ENCODE assay signal across 17 mouse cellular contexts in genomic region chr15:102461430-102462075, GRCm38 (mm10). TPM values are rescaled to one million over a fixed set of nuclear protein-coding genes. Genes with fewer than 3 reads are reported as not detected.
DNase-seq lines count a peak whose midpoint lies in the region; ATAC-seq and TF ChIP-seq lines count a peak whose summit lies in the region.
"Had no signal": no experiment of that assay in that cellular context is flagged by ENCODE, and none has a peak within 500 bp of the region (broad histone marks: within the 10 kb centered on the region; RNA-seq: fewer than 3 reads in every experiment).

No protein-coding gene starts in this region.

- no peaks in the 10 kb centered on the region for H3K27me3 ChIP-seq in heart, embryonic 15.5 days
- no peaks in the 10 kb centered on the region for H3K27me3 ChIP-seq in ES-Bruce4 (ENCODE audit: control insufficient read depth, insufficient read depth, low read length, poor library complexity, severe bottlenecking)
- H3K27me3 ChIP-seq in liver, postnatal 0 days (ENCODE audit: insufficient read depth, low read length), result no peaks in the 10 kb centered on the region
- H3K27me3 ChIP-seq: midbrain, embryonic 15.5 days had no signal

- TF ChIP-seq EP300 in ES-Bruce4 (IDR thresholded peaks at IDR 0.05; ENCODE audit: insufficient read depth, low read depth, low read length), result no peak
- TF ChIP-seq EP300 in liver, postnatal 0 days (IDR thresholded peaks at IDR 0.05; ENCODE audit: low read depth), result no peak

- TF ChIP-seq CTCF in ES-Bruce4 (IDR thresholded peaks at IDR 0.05; ENCODE audit: low read depth, low read length), result peak; percentile 39
- TF ChIP-seq CTCF in bone marrow macrophage, adult 2 months (IDR thresholded peaks at IDR 0.05; ENCODE audit: low read depth, low read length), result no peak
- no peak for TF ChIP-seq CTCF in liver, postnatal 0 days (IDR thresholded peaks at IDR 0.05; ENCODE audit: low read depth)

- H3K4me1 ChIP-seq in heart, embryonic 15.5 days (replicated peaks), result peaks cover 22% of the 10 kb centered on the region
- H3K4me1 ChIP-seq in ES-Bruce4 (ENCODE audit: control insufficient read depth, insufficient read depth, low read length), result peaks cover 4% of the 10 kb centered on the region
- peaks cover 25% of the 10 kb centered on the region for H3K4me1 ChIP-seq in bone marrow macrophage, adult 2 months (ENCODE audit: control insufficient read depth, insufficient read depth, low read length)
- H3K4me1 ChIP-seq in liver, postnatal 0 days (ENCODE audit: insufficient read depth), result peaks cover 34% of the 10 kb centered on the region

- TF ChIP-seq POLR2A in ES-Bruce4 (IDR thresholded peaks at IDR 0.05; ENCODE audit: insufficient read depth, low read length), result no peak
- TF ChIP-seq POLR2A in bone marrow macrophage, adult 2 months (IDR thresholded peaks at IDR 0.05; ENCODE audit: borderline replicate concordance, low read depth, low read length), result no peak

- H3K9ac ChIP-seq in heart, embryonic 15.5 days, result no peak overlapping the region
- H3K9ac ChIP-seq in ES-Bruce4 (ENCODE audit: low read depth, poor library complexity, severe bottlenecking), result peak overlapping the region; percentile 81; the same call in 1 of the 2 replicates
- peak overlapping the region; percentile 64; the same call in 1 of the 2 replicates for H3K9ac ChIP-seq in liver, postnatal 0 days (replicated peaks)
- H3K9ac ChIP-seq: midbrain, embryonic 15.5 days had no signal

- H3K36me3 ChIP-seq in heart, embryonic 15.5 days, result peaks cover 6% of the 10 kb centered on the region
- H3K36me3 ChIP-seq in ES-Bruce4 (ENCODE audit: control insufficient read depth, insufficient read depth, low read length, poor library complexity, severe bottlenecking), result peaks cover 7% of the 10 kb centered on the region
- peaks cover 27% of the 10 kb centered on the region for H3K36me3 ChIP-seq in liver, postnatal 0 days (replicated peaks; ENCODE audit: insufficient read depth, low read length)

- ATAC-seq in heart, embryonic 15.5 days (replicated peaks; ENCODE audit: insufficient number of reproducible peaks, insufficient read depth, low FRiP score, low read depth), result no peak
- ATAC-seq in liver, postnatal 0 days, result no peak
- ATAC-seq: midbrain, embryonic 15.5 days had no signal

- H3K4me3 ChIP-seq in heart, embryonic 15.5 days, result no peak overlapping the region
- H3K4me3 ChIP-seq in ES-Bruce4 (ENCODE audit: low read depth, low read length), result 0 out of 2 replicates have a peak overlapping the region, but pooled peaks have one; percentile 36
- 0 out of 2 replicates have a peak overlapping the region, but pooled peaks have one; percentile 2 for H3K4me3 ChIP-seq in bone marrow macrophage, adult 2 months (ENCODE audit: insufficient read depth, low read length)
- peak overlapping the region; percentile 59 for H3K4me3 ChIP-seq in liver, postnatal 0 days (ENCODE audit: low read depth, low read length)
- H3K4me3 ChIP-seq: midbrain, embryonic 15.5 days had no signal

- DNase-seq in heart, postnatal 4 days, result no peak
- DNase-seq in liver, postnatal 0 days, result no peak
- DNase-seq in cerebellum, adult 9-11 months, result no peak
- no peak for DNase-seq in adrenal gland, postnatal 10 days
- DNase-seq in spleen, adult 12 weeks (ENCODE audit: low spot score), result no peak
- DNase-seq: cerebellum, postnatal 36 days; heart, postnatal 14 days; kidney, adult 18-20 months; lung, postnatal 10 days; right cerebral cortex, postnatal 4 days had no signal

- H3K27ac ChIP-seq in heart, embryonic 15.5 days, result no peak overlapping the region
- H3K27ac ChIP-seq in ES-Bruce4 (ENCODE audit: insufficient read depth, low read length), result peak overlapping the region; percentile 78
- H3K27ac ChIP-seq in bone marrow macrophage, adult 2 months (ENCODE audit: insufficient read depth, low read depth, low read length), result no peak overlapping the region
- peak overlapping the region; percentile 80 for H3K27ac ChIP-seq in liver, postnatal 0 days (ENCODE audit: low read depth)
- H3K27ac ChIP-seq: midbrain, embryonic 15.5 days had no signal

- H3K9me3 ChIP-seq in heart, embryonic 15.5 days (replicated peaks), result no peaks in the 10 kb centered on the region
- no peaks in the 10 kb centered on the region for H3K9me3 ChIP-seq in ES-Bruce4 (replicated peaks; ENCODE audit: control insufficient read depth, insufficient read depth, low read length, poor library complexity, severe bottlenecking)
- no peaks in the 10 kb centered on the region for H3K9me3 ChIP-seq in liver, postnatal 0 days (ENCODE audit: low read length)
- H3K9me3 ChIP-seq: midbrain, embryonic 15.5 days had no signal

- peak overlapping the region; percentile 69; the same call in 1 of the 2 replicates for H3K4me2 ChIP-seq in heart, embryonic 15.5 days
- peak overlapping the region; percentile 90 for H3K4me2 ChIP-seq in liver, postnatal 0 days (ENCODE audit: low read depth, low read length)
- H3K4me2 ChIP-seq: midbrain, embryonic 15.5 days had no signal

- 81% methylated on average over 9 of the region's 9 CpGs for WGBS in heart, embryonic 15.5 days
- WGBS in liver, postnatal 0 days (ENCODE audit: insufficient replicate concordance), result 75% methylated on average over 9 of the region's 9 CpGs

RNA-seq across cellular contexts. Expression of gene Prr13, which starts 2.7 kb away (rescaled TPM):
- 87.9 and 91.2 TPM in 2 replicates for polyA plus RNA-seq in heart, embryonic 15.5 days (2015; fragmentation: Nextera tagmentation; extraction: Ambion mirVana)
- total RNA-seq in heart, postnatal 4 days (2021), result 10 to 100 TPM; 26.4 to 28.0 TPM
- 49.7 and 55.4 TPM in 2 replicates for polyA plus RNA-seq in ES-Bruce4 (2011; ENCODE audit: insufficient read depth, insufficient read length, low read depth, missing spikeins)
- polyA plus RNA-seq in bone marrow macrophage, adult 2 months (2012; ENCODE audit: insufficient read depth, insufficient read length, missing spikeins), result 372 and 379 TPM in 2 replicates
- polyA plus RNA-seq in liver, postnatal 0 days (2015; fragmentation: Nextera tagmentation; extraction: Ambion mirVana), result 76.0 and 77.2 TPM in 2 replicates
- 10 to 100 TPM; 46.9 to 53.1 TPM for total RNA-seq in adrenal gland, postnatal 10 days (2021)

RNA-seq across cellular contexts. Expression of gene Pcbp2, which starts 8.8 kb away (rescaled TPM):
- 130 and 139 TPM in 2 replicates for polyA plus RNA-seq in heart, embryonic 15.5 days (2015; fragmentation: Nextera tagmentation; extraction: Ambion mirVana)
- 100 to 1,000 TPM; 703 to 721 TPM for total RNA-seq in heart, postnatal 4 days (2021)
- 1,129 and 1,194 TPM in 2 replicates for polyA plus RNA-seq in ES-Bruce4 (2011; ENCODE audit: insufficient read depth, insufficient read length, low read depth, missing spikeins)
- 724 and 763 TPM in 2 replicates for polyA plus RNA-seq in bone marrow macrophage, adult 2 months (2012; ENCODE audit: insufficient read depth, insufficient read length, missing spikeins)
- polyA plus RNA-seq in liver, postnatal 0 days (2015; fragmentation: Nextera tagmentation; extraction: Ambion mirVana), result 68.4 and 70.9 TPM in 2 replicates
- 100 to 1,000 TPM; 703 to 724 TPM for total RNA-seq in adrenal gland, postnatal 10 days (2021)

RNA-seq across cellular contexts. Expression of gene Amhr2, which starts 16.4 kb away (rescaled TPM):
- 4.9 and 5.7 TPM in 2 replicates for polyA plus RNA-seq in heart, embryonic 15.5 days (2015; fragmentation: Nextera tagmentation; extraction: Ambion mirVana)
- 1 to 10 TPM in 1 of 2 experiments, under 1 TPM in 1; 0.77 to 1.6 TPM for total RNA-seq in heart, postnatal 4 days (2021)
- polyA plus RNA-seq in ES-Bruce4 (2011; ENCODE audit: insufficient read depth, insufficient read length, low read depth, missing spikeins), result 1.8 and 2.8 TPM in 2 replicates
- polyA plus RNA-seq in bone marrow macrophage, adult 2 months (2012; ENCODE audit: insufficient read depth, insufficient read length, missing spikeins), result not detected in 2 replicates
- 0.36 and 0.60 TPM in 2 replicates for polyA plus RNA-seq in liver, postnatal 0 days (2015; fragmentation: Nextera tagmentation; extraction: Ambion mirVana)
- total RNA-seq in adrenal gland, postnatal 10 days (2021), result 1 to 10 TPM; 1.7 to 2.1 TPM

RNA-seq across cellular contexts. Expression of gene Gm10337, which starts 42.0 kb away (rescaled TPM):
- polyA plus RNA-seq in heart, embryonic 15.5 days (2015; fragmentation: Nextera tagmentation; extraction: Ambion mirVana), result 2.0 and 2.6 TPM in 2 replicates
- total RNA-seq in heart, postnatal 4 days (2021), result 1 to 10 TPM in 1 of 2 experiments, not detected in 1; 7.3 TPM
- not detected in 2 replicates for polyA plus RNA-seq in ES-Bruce4 (2011; ENCODE audit: insufficient read depth, insufficient read length, low read depth, missing spikeins)
- polyA plus RNA-seq in bone marrow macrophage, adult 2 months (2012; ENCODE audit: insufficient read depth, insufficient read length, missing spikeins), result not detected in 2 replicates
- polyA plus RNA-seq in liver, postnatal 0 days (2015; fragmentation: Nextera tagmentation; extraction: Ambion mirVana), result not detected in 2 replicates
- 1 to 10 TPM; 3.7 to 4.1 TPM for total RNA-seq in adrenal gland, postnatal 10 days (2021)
- total RNA-seq: heart, postnatal 14 days; layer of hippocampus, adult 8-10 months; left cerebral cortex, postnatal 36 days; neutrophil, adult 5-6 weeks had no signal

RNA-seq across cellular contexts. Expression of gene Map3k12, which starts 55.3 kb away (rescaled TPM):
- 9.8 and 13.1 TPM in 2 replicates for polyA plus RNA-seq in heart, embryonic 15.5 days (2015; fragmentation: Nextera tagmentation; extraction: Ambion mirVana)
- total RNA-seq in heart, postnatal 4 days (2021), result 1 to 10 TPM; 5.4 to 6.1 TPM
- polyA plus RNA-seq in ES-Bruce4 (2011; ENCODE audit: insufficient read depth, insufficient read length, low read depth, missing spikeins), result 11.1 and 14.0 TPM in 2 replicates
- 17.4 and 17.5 TPM in 2 replicates for polyA plus RNA-seq in bone marrow macrophage, adult 2 months (2012; ENCODE audit: insufficient read depth, insufficient read length, missing spikeins)
- polyA plus RNA-seq in liver, postnatal 0 days (2015; fragmentation: Nextera tagmentation; extraction: Ambion mirVana), result 0.53 and 0.85 TPM in 2 replicates
- total RNA-seq in adrenal gland, postnatal 10 days (2021), result 10 to 100 TPM in 1 of 2 experiments, 1 to 10 TPM in 1; 7.7 to 11.2 TPM

Comparison
In these comparisons a context has a peak if more than half of its experiments do, and no peak if none do; other contexts are left out.
1. H3K27ac ChIP-seq: peak in ES-Bruce4 (single experiment) and liver, postnatal 0 days (single experiment); none in heart, embryonic 15.5 days (single experiment) and bone marrow macrophage, adult 2 months (single experiment).